In genomic region chr10:68132636-68133035, GRCm38 (mm10) we compare ENCODE assay signal across 14 mouse cellular contexts.
DNase-seq lines count a peak whose midpoint lies in the region; ATAC-seq and TF ChIP-seq lines count a peak whose summit lies in the region.
"Had no signal": no experiment of that assay in that cellular context is flagged by ENCODE, and none has a peak within 500 bp of the region (broad histone marks: within the 10 kb centered on the region; RNA-seq: fewer than 3 reads in every experiment).

No protein-coding gene starts in this region.

- H3K9me3 ChIP-seq in embryonic facial prominence, embryonic 13.5 days: no peaks in the 10 kb centered on the region
- H3K9me3 ChIP-seq in embryonic facial prominence, embryonic 10.5 days: no peaks in the 10 kb centered on the region
- H3K9me3 ChIP-seq in heart, postnatal 0 days (replicated peaks; ENCODE audit: control insufficient read depth, low read length): no peaks in the 10 kb centered on the region
- no peaks in the 10 kb centered on the region for H3K9me3 ChIP-seq in heart, embryonic 10.5 days
- H3K9me3 ChIP-seq: limb, embryonic 12.5 days had no signal

- intact Hi-C loops in left cerebral cortex, postnatal 10 days (cut with DNase I): no loop called here

- ATAC-seq in embryonic facial prominence, embryonic 13.5 days (ENCODE audit: insufficient number of reproducible peaks, insufficient read depth, low FRiP score, low TSS enrichment, low read depth): no peak
- ATAC-seq in heart, postnatal 0 days (ENCODE audit: insufficient read depth, low read depth): no peak
- ATAC-seq: forebrain, postnatal 0 days had no signal

- TF ChIP-seq CTCF in heart, postnatal 0 days (IDR thresholded peaks at IDR 0.05; ENCODE audit: low read depth): no peak
- no peak for TF ChIP-seq CTCF in bone marrow, adult 2 months (IDR thresholded peaks at IDR 0.05; ENCODE audit: control insufficient read depth, insufficient read depth, low read length)

- H3K9ac ChIP-seq in embryonic facial prominence, embryonic 13.5 days: no peak overlapping the region
- H3K9ac ChIP-seq in heart, postnatal 0 days (replicated peaks; ENCODE audit: low read depth, low read length): 0 out of 2 replicates have a peak overlapping the region, but pooled peaks have one; percentile 20
- H3K9ac ChIP-seq: forebrain, postnatal 0 days; limb, embryonic 12.5 days; lung, embryonic 14.5 days had no signal

- TF ChIP-seq EP300 in heart, postnatal 0 days (IDR thresholded peaks at IDR 0.05; ENCODE audit: low read depth): no peak

- H3K4me3 ChIP-seq in embryonic facial prominence, embryonic 13.5 days: no peak overlapping the region
- no peak overlapping the region for H3K4me3 ChIP-seq in embryonic facial prominence, embryonic 10.5 days
- H3K4me3 ChIP-seq in heart, postnatal 0 days (ENCODE audit: low read depth, low read length): peak overlapping the region; percentile 15
- H3K4me3 ChIP-seq in heart, embryonic 10.5 days: no peak overlapping the region
- no peak overlapping the region for H3K4me3 ChIP-seq in bone marrow, adult 2 months (replicated peaks; ENCODE audit: control insufficient read depth, low read depth, low read length)
- H3K4me3 ChIP-seq: limb, embryonic 12.5 days had no signal

- TF ChIP-seq POLR2A in bone marrow, adult 2 months (IDR thresholded peaks at IDR 0.05; ENCODE audit: borderline replicate concordance, control insufficient read depth, low read depth, low read length): no peak

- DNase-seq in embryonic facial prominence, embryonic 10.5 days (ENCODE audit: low spot score): no peak
- DNase-seq in heart, postnatal 0 days (ENCODE audit: low spot score): peak; percentile 42
- DNase-seq in heart, embryonic 10.5 days (ENCODE audit: low spot score): no peak
- peak; percentile 49 to 65 for DNase-seq in cerebellum, postnatal 14 days
- no peak for DNase-seq in left cerebral cortex, postnatal 10 days (ENCODE audit: extremely low spot score in 1 of 2, low spot score in 2 of 2)
- DNase-seq in kidney, adult 11 months: no peak
- DNase-seq: forebrain, postnatal 0 days; gastrocnemius, postnatal 10 days; heart, postnatal 4 days; lung, embryonic 14.5 days; right cerebral cortex, postnatal 25 days had no signal

- peaks cover 30% of the 10 kb centered on the region for H3K36me3 ChIP-seq in embryonic facial prominence, embryonic 13.5 days
- H3K36me3 ChIP-seq in embryonic facial prominence, embryonic 10.5 days (replicated peaks): peaks cover 27% of the 10 kb centered on the region
- H3K36me3 ChIP-seq in heart, postnatal 0 days (replicated peaks; ENCODE audit: control insufficient read depth, insufficient read depth, low read length): peaks cover 31% of the 10 kb centered on the region
- peaks cover 19% of the 10 kb centered on the region for H3K36me3 ChIP-seq in heart, embryonic 10.5 days

- H3K27ac ChIP-seq in embryonic facial prominence, embryonic 13.5 days: peak overlapping the region; percentile 4; the same call in 1 of the 2 replicates
- H3K27ac ChIP-seq in embryonic facial prominence, embryonic 10.5 days (replicated peaks): no peak overlapping the region
- H3K27ac ChIP-seq in heart, postnatal 0 days (ENCODE audit: low read depth): no peak overlapping the region
- no peak overlapping the region for H3K27ac ChIP-seq in heart, embryonic 10.5 days
- peak overlapping the region; percentile 30; the same call in 1 of the 2 replicates for H3K27ac ChIP-seq in bone marrow, adult 2 months (ENCODE audit: control insufficient read depth, insufficient read depth, low read depth, low read length, poor library complexity)
- H3K27ac ChIP-seq: limb, embryonic 12.5 days had no signal

- 85% methylated on average over 9 of the region's 9 CpGs for WGBS in embryonic facial prominence, embryonic 13.5 days
- WGBS in embryonic facial prominence, embryonic 10.5 days: 95% methylated on average over 9 of the region's 9 CpGs
- 39% methylated on average over 9 of the region's 9 CpGs for WGBS in heart, postnatal 0 days
- WGBS in heart, embryonic 10.5 days: 84% methylated on average over 9 of the region's 9 CpGs
- WGBS in bone marrow, adult 2 months: 82% methylated on average over 9 of the region's 9 CpGs

- no peaks in the 10 kb centered on the region for H3K27me3 ChIP-seq in embryonic facial prominence, embryonic 13.5 days
- H3K27me3 ChIP-seq in embryonic facial prominence, embryonic 10.5 days (replicated peaks; ENCODE audit: low read depth, poor library complexity, severe bottlenecking): no peaks in the 10 kb centered on the region
- no peaks in the 10 kb centered on the region for H3K27me3 ChIP-seq in heart, postnatal 0 days (ENCODE audit: control insufficient read depth, insufficient read depth, low read length)
- no peaks in the 10 kb centered on the region for H3K27me3 ChIP-seq in heart, embryonic 10.5 days (ENCODE audit: insufficient read depth, poor library complexity, severe bottlenecking)
- H3K27me3 ChIP-seq: limb, embryonic 12.5 days had no signal

- H3K4me2 ChIP-seq in embryonic facial prominence, embryonic 13.5 days: no peak overlapping the region
- peak overlapping the region; percentile 39 for H3K4me2 ChIP-seq in heart, postnatal 0 days (ENCODE audit: low read depth, low read length)
- H3K4me2 ChIP-seq: limb, embryonic 12.5 days; lung, embryonic 14.5 days had no signal

- H3K4me1 ChIP-seq in embryonic facial prominence, embryonic 13.5 days: peaks cover 60% of the 10 kb centered on the region
- peaks cover 61% of the 10 kb centered on the region for H3K4me1 ChIP-seq in embryonic facial prominence, embryonic 10.5 days
- peaks cover 75% of the 10 kb centered on the region for H3K4me1 ChIP-seq in heart, postnatal 0 days (ENCODE audit: control insufficient read depth, insufficient read depth)
- H3K4me1 ChIP-seq in heart, embryonic 10.5 days: peaks cover 58% of the 10 kb centered on the region
- peaks cover 2% of the 10 kb centered on the region; the same call in 1 of the 2 replicates for H3K4me1 ChIP-seq in bone marrow, adult 2 months (ENCODE audit: control insufficient read depth, insufficient read depth, low read length)

Comparison
In these comparisons a context has a peak if more than half of its experiments do, and no peak if none do; other contexts are left out.
1. H3K27ac ChIP-seq: peak in embryonic facial prominence, embryonic 13.5 days (single experiment) and bone marrow, adult 2 months (single experiment); none in embryonic facial prominence, embryonic 10.5 days (single experiment), heart, postnatal 0 days (single experiment) and heart, embryonic 10.5 days (single experiment).
2. DNase-seq: peak in heart, postnatal 0 days (single experiment) and cerebellum, postnatal 14 days (2 of 2); none in embryonic facial prominence, embryonic 10.5 days (single experiment), heart, embryonic 10.5 days (single experiment), left cerebral cortex, postnatal 10 days (0 of 2) and kidney, adult 11 months (single experiment).